Mouse (Mus musculus) induced T-regulatory cell, adult 2 months (primary cell): Measurements from ENCODE around the gene Nsfl1c.
A peak's percentile ranks its signal among the peaks of the same experiment; 100 is the strongest.

ENCODE experiments used
- DNase-seq: peaks from one replicate; pipeline ENCODE4 v3.0.0-alpha.2; 2012; ENCODE audit warnings: low read depth

Gene Nsfl1c

DNA sequence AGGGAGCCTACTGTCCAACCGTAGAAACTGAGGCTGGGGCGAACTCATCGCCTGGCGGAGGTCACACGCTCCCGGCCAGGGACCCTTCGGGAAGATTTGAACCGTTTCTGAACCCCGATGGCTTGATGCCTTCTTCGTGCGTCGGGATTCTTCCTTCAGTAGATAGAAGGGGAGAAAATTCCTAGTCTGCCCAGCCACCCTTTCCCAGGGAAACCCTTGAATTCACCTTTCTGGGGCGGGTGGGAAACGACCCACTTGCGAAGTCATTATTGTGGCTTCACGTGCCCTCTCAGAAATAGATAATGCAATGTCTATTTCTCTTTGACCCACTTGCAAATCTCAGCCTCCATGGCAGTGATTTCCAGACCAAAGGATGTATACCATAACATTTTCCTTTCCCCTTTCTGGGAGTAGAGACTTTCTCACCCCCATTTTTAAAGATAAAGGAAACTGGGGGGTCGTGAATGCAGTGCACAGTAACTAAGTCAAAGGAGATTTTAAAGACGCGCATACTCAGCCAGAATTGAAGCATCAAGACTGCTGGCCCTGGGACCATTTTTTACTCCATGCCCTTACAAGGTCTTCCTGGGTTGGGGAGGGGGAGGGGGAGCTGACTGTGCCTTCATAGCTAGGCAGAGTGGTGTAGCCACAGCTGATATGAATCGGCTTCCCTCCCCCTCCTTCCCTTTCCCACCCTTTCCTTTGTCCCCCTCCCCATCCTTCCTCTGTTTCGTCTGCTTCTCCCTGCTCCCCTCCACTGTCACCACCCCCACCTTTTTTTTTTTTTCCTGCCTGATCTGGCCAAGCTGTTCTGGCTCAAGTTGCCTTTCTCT is 49.3 kb downstream of the Nsfl1c start:
- peak; percentile 78 for DNase-seq

DNA sequence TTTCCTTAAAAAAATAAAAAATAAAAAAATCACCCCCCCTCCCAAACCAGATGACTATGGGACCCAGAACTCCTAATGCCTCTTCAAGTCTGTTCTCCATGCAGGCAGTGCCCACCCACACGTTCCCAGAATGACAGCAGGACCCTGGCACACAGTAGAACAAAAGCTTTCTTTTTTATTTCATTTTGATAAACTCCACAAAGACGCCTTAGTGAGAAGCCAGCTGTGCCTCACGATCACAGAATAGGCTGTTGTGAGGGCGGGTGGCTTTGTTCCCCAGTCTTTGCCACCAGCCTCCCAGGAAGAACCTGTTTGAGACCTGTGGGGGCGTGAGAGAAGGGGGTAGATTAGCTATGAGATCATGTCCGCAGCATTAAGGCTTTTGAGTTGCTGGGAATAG is 50.7 kb downstream of the Nsfl1c start:
- no peak for DNase-seq

DNA sequence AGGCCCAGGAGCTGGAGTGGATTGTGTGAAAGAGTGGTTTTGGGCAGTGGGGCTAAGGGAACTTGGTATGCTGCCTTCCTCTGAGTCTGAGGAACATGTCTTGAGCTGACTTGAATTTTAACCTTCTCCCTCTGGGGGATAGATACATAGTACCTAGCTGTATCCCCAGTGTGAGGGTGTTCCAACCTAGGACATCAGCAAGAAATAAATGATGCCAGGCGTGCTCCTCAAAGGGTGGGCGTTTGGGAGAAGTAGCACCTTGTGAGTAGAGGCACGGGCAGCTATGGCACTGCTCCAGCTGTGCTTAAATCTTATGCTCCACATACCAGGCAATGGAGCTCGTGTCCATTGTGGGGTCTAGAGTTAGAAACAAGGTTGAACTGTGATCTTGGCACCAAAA is 52.6 kb downstream of the Nsfl1c start:
- no peak for DNase-seq

DNA sequence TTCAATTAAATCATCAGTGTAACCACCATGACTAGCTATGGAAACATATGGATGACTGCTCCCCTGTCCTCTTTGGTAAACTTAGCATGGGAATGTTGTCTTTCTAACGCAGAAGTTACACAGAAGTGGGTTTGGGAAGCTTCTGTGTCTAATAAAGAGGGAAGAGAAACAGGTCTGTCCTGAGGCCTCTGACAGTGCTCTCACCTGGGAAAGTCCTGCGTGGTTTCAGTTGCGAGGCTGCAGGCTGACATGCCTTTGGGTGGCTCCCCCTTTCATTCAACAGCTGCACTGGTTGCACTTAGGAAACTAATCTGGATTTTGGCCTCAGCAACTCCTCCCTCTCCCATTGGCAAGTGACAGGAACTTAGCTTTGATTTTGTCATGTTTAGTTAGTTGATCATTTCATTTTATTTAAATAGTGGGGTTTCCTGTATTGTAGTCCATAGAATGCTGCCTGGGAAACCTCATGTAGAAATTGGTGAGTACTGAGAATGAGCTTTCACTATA is 55.7 kb downstream of the Nsfl1c start:
- DNase-seq: no peak
